Mouse (Mus musculus) heart, postnatal 10 days (tissue): Measurements from ENCODE around the gene Ankrd13a. TPM values are rescaled to one million over a fixed set of nuclear protein-coding genes. Genes with fewer than 3 reads are reported as not detected.
A peak's percentile ranks its signal among the peaks of the same experiment; 100 is the strongest.

Experiments used
- DNase-seq, 2 experiments: peaks; one replicate each; pipeline ENCODE4 v3.0.0; 2021
- intact Hi-C: fragments of 180-260 bp; cut with DNase I; formaldehyde crosslinking; loops from one replicate; pipeline ENCODE4 v1.15.1; 2025
- total RNA-seq, 2 experiments: library from RNA; stranded (reverse); gene quantifications; 2 replicates each; pipeline ENCODE4 v1.2.3; 2021

The Ankrd13a gene
- total RNA-seq, 2 experiments from 2014 or later, result 54.4 to 55.6 TPM

- intact Hi-C loops, result no loop called here
- no peak for DNase-seq
Observed at GRCm38 (mm10) chr5:114795653-114796052, 21.2 kb downstream of the Ankrd13a start.

GRCm38 (mm10) chr5:114796299-114797012, 22.0 kb downstream of the Ankrd13a start:
- DNase-seq, result no peak
- intact Hi-C loops, result no loop called here

GRCm38 (mm10) chr5:114797253-114797652, 22.8 kb downstream of the Ankrd13a start:
- no peak for DNase-seq
- intact Hi-C loops, result no loop called here

- DNase-seq, result no peak
- intact Hi-C loops, result no loop called here
Observed at GRCm38 (mm10) chr5:114799848-114800247, 25.4 kb downstream of the Ankrd13a start.

GRCm38 (mm10) chr5:114801049-114801448, 26.6 kb downstream of the Ankrd13a start:
- DNase-seq, result no peak
- intact Hi-C loops, result no loop called here

GRCm38 (mm10) chr5:114801841-114802240, 27.4 kb downstream of the Ankrd13a start:
- DNase-seq, result no peak
- intact Hi-C loops, result no loop called here

GRCm38 (mm10) chr5:114803231-114803630, 28.8 kb downstream of the Ankrd13a start:
- DNase-seq, result no peak
- intact Hi-C loops, result no loop called here

- DNase-seq, result no peak
- intact Hi-C loops, result no loop called here
Observed at GRCm38 (mm10) chr5:114804335-114804734, 29.9 kb downstream of the Ankrd13a start.

- peak; percentile 59 to 63 for DNase-seq
- intact Hi-C loops, result loop anchor here (5.0 kb wide), 1 partner anchor 98 kb away; the partner anchor contains the start of gene Tchp
Observed at GRCm38 (mm10) chr5:114804958-114805357, 30.5 kb downstream of the Ankrd13a start.

- intact Hi-C loops, result loop anchor here (5.0 kb wide), 1 partner anchor 98 kb away; the partner anchor contains the start of gene Tchp
- peak in 1 of 2 experiments; percentile 52 for DNase-seq
Observed at GRCm38 (mm10) chr5:114805436-114806350, 31.2 kb downstream of the Ankrd13a start.

- no peak for DNase-seq
- intact Hi-C loops, result loop anchor here (5.0 kb wide), 1 partner anchor 99 kb away; the partner anchor contains the start of gene Tchp
Observed at GRCm38 (mm10) chr5:114806636-114807035, 32.2 kb downstream of the Ankrd13a start.

GRCm38 (mm10) chr5:114807063-114807462, 32.6 kb downstream of the Ankrd13a start:
- no peak for DNase-seq
- intact Hi-C loops, result loop anchor here (5.0 kb wide), 1 partner anchor 100 kb away; the partner anchor contains the start of gene Tchp

GRCm38 (mm10) chr5:114807468-114807867, 33.0 kb downstream of the Ankrd13a start:
- intact Hi-C loops, result loop anchor here (5.0 kb wide), 1 partner anchor 100 kb away; the partner anchor contains the start of gene Tchp
- no peak for DNase-seq

- intact Hi-C loops, result loop anchor here (5.0 kb wide), 1 partner anchor 101 kb away; the partner anchor contains the start of gene Tchp
- DNase-seq, result no peak
Observed at GRCm38 (mm10) chr5:114807893-114808292, 33.4 kb downstream of the Ankrd13a start.

- DNase-seq, result no peak
- intact Hi-C loops, result loop anchor here (5.0 kb wide), 1 partner anchor 101 kb away; the partner anchor contains the start of gene Tchp
Observed at GRCm38 (mm10) chr5:114808385-114808784, 33.9 kb downstream of the Ankrd13a start.

- no peak for DNase-seq
- intact Hi-C loops, result loop anchor here (5.0 kb wide), 1 partner anchor 102 kb away; the partner anchor contains the start of gene Tchp
Observed at GRCm38 (mm10) chr5:114809181-114809756, 34.8 kb downstream of the Ankrd13a start.

GRCm38 (mm10) chr5:114809826-114810225, 35.3 kb downstream of the Ankrd13a start:
- intact Hi-C loops, result loop anchor here (5.0 kb wide), 1 partner anchor 103 kb away; the partner anchor contains the start of gene Tchp
- DNase-seq, result no peak

GRCm38 (mm10) chr5:114813525-114814181, 39.2 kb downstream of the Ankrd13a start:
- intact Hi-C loops, result no loop called here
- DNase-seq, result peak; percentile 85 to 90

- intact Hi-C loops, result no loop called here
- no peak for DNase-seq
Observed at GRCm38 (mm10) chr5:114816599-114816998, 42.1 kb downstream of the Ankrd13a start.

- DNase-seq, result no peak
- intact Hi-C loops, result no loop called here
Observed at GRCm38 (mm10) chr5:114818124-114818523, 43.6 kb downstream of the Ankrd13a start.
